Mouse (Mus musculus): ENCODE data around the gene Lcp1.

Gene Lcp1

DNA sequence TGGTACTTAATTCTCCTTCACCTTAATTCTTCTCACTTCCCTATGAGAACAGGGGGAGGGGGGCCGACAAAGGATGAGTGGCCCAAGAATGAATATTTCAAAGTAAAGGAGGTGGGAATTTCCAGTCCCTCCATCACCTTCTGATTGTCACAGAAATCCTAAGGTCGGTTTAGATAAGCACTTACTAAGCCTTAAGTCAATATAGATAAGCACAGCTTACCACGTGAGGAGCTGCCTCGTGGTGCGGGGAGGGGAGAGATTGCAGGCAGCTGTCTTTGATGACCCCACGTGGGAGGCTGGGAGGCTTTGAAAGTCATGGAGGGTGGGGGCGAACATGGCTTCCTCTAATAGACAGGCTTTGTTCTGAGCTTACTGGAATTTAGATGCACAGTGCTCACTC is 66.8 kb downstream of the Lcp1 start:
- intact Hi-C loops (cut with DNase I), result loop anchor here (5.0 to 10.0 kb wide), 2 partner anchors 135 to 527 kb away; no protein-coding TSS in a partner anchor

GRCm38 (mm10) chr14:75205363-75206051 is 74.6 kb downstream of the Lcp1 start:
- intact Hi-C loops (cut with DNase I), result no loop called here

- intact Hi-C loops (cut with DNase I), result no loop called here
These were observed 75.4 kb downstream of the Lcp1 start for GRCm38 (mm10) chr14:75206307-75206706.

GRCm38 (mm10) chr14:75208572-75209151 is 77.8 kb downstream of the Lcp1 start:
- intact Hi-C loops (cut with DNase I), result no loop called here

DNA sequence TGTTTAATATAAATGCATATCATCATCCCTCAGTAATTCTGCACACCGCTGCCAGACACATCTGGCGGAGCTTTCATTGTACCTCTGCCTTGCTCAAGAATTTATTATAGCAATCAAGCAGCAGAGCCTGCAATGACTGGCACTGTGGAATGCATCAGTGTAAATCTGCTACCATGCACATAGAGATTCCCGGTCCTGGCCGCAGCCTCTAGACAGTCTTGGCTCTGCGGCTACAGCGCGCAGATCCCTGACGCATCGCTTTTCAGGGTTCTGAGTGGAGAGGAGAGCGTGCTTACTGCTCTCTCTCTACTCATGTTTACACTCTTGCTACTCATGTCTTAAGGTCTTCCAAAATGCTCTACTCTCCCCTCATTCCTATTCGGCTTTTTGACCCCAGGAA is 82.9 kb downstream of the Lcp1 start:
- intact Hi-C loops (cut with DNase I), result no loop called here

DNA sequence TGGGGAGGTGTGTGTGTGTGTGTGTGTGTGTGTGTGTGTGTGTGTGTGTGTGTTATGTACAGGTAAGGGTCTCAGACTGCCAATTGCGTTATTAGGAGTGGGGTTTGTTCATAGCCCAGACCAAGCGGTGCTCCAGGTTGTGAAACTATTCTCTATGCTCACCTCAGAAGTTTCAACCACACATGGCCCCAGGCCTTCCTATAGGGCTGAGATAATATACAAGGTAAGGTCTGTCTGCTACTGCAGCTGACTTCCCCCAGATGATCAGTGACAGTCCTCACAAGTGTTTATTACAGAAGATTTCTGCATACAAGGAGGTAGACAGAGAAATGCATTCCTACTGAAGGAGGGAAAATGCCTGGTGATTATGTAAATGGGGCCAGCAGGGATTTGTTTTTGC is 87.9 kb downstream of the Lcp1 start:
- intact Hi-C loops (cut with DNase I), result no loop called here

DNA sequence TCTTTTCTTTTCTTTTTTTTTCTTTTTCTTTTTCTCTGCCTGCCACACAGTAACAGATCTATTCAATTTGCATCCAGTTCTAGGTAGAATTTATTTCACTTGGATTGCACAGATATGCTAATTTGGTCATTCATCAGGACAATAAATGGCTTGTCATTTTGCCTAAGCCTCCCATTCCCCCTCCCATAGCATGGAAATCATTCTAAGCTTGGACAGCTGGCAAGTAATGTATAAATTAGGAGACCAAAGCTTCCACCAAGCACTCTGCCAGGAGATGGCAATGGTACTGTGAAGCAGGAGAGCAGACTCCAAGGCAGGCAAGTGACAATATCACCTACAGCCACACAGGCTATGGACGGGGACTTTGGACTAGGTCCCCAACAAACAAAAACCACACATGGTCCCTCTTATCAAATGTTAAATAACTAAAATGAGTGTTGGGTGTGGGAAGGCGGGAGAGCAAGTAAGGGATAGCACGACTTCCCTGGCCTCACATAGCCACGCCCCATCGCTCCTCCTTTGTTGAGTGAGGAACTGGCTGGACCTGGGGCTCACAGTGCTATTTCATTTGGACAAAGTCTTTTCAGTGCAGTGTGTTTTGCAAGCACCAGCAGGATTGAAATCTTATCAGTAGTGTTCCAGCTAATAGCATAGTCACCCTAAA is 88.5 kb downstream of the Lcp1 start:
- intact Hi-C loops (cut with DNase I), result no loop called here

DNA sequence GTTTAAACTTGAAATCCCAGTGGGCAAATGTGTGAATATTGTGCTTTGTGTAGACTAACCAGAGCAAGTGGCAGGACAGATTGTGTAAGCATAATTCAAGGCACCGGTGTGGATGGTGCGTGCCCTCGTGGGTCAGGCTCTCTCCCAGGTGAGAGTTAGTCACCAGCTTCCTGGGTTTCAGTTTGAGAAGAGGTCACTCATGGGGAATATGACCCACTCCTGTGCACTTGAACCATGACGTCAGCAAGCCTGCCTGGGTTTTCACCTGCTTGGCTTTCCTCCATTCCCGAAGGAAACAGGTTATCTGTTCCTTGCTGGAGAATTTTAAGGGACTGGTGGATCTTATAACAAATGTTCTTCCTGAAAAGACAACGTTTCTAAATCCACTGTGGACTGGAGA is 91.5 kb downstream of the Lcp1 start:
- intact Hi-C loops (cut with DNase I), result no loop called here

DNA sequence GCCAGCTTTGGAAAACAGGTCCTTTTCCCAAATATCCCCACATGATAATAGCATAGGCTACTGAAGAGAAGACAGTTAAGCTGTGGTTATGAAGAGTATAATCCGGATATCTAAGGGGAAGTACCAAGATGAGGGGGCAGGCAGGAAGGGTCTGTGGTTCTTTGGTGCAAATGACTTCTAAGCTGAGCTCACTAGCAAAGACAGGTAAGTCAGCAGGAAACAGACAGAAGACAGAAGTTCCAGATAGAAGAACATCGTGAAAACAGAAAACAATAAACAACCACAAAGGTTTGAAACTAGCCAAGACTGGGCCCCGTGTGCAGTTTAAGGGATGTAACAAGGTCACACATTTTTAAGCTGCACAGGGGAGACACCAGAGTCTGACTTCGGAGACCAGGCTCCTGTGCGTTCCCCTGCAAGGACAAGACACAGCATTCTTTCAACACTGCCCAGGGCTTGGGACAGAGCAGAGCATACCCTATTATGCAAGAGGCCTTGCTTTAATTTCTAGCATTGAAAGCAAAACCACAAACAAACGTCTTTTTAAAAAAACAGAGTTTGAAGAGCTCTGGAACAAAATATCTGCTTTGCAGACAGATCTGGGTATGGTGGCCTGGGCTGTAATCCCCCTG is 96.7 kb downstream of the Lcp1 start:
- intact Hi-C loops (cut with DNase I), result no loop called here

- intact Hi-C loops (cut with DNase I), result no loop called here
These were observed 98.9 kb downstream of the Lcp1 start for GRCm38 (mm10) chr14:75229834-75230233.

DNA sequence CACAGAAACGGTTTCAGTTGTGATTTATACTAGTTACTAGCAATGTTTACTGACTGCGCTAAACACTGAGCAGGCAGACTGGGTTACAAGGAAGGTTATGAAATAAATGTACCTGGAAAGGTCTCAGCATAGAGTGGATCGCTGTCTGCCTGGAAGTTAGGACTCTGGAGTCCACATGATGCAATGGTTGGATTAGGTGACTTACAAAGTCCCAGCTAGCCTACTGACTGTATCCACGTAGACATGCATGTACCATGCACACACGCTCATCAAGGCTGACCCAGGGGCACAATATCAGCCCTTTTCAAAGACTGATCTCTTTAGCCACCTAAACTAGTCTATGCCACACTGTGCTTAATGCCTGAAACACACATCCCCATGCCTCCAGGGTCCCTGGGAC is 102.2 kb downstream of the Lcp1 start:
- intact Hi-C loops (cut with DNase I), result no loop called here

DNA sequence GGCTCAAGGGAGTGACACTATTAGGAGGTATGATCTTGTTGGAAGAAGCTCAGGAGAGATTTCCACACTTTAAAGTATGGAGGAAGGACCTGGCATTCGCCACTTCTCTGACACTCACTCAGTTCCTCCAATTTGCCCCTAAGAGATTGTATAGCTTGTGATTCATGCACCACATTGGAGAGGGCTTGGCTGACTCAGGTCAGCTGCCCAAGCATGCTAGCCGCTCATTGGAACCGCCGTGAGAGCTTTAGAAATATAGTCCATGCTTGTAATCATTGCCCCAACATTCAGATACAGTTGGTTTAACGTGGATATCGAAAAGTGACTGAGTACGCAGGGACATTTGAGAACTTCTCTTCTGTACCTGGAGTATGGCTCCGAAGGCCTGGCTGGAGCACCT is 104.7 kb downstream of the Lcp1 start:
- intact Hi-C loops (cut with DNase I), result no loop called here

GRCm38 (mm10) chr14:75235955-75236635 is 105.2 kb downstream of the Lcp1 start:
- intact Hi-C loops (cut with DNase I), result no loop called here

- intact Hi-C loops (cut with DNase I), result no loop called here
These were observed 105.7 kb downstream of the Lcp1 start for GRCm38 (mm10) chr14:75236636-75237003.

- intact Hi-C loops (cut with DNase I), result no loop called here
These were observed 106.2 kb downstream of the Lcp1 start for GRCm38 (mm10) chr14:75237096-75237495.

- intact Hi-C loops (cut with DNase I), result no loop called here
These were observed 107.3 kb downstream of the Lcp1 start for GRCm38 (mm10) chr14:75238054-75238692.

- intact Hi-C loops (cut with DNase I), result no loop called here
These were observed 111.2 kb downstream of the Lcp1 start, which contains the start of gene Cpb2 for GRCm38 (mm10) chr14:75242087-75242486. Cpb2 (plus strand) TSS chr14:75242287.

GRCm38 (mm10) chr14:75246024-75247000 is 115.4 kb downstream of the Lcp1 start:
- intact Hi-C loops (cut with DNase I), result no loop called here

- intact Hi-C loops (cut with DNase I), result no loop called here
These were observed 119.5 kb downstream of the Lcp1 start for GRCm38 (mm10) chr14:75250432-75250831.

- intact Hi-C loops (cut with DNase I), result no loop called here
These were observed 125.6 kb downstream of the Lcp1 start for GRCm38 (mm10) chr14:75256521-75256920.
